Mouse (Mus musculus) kidney, adult 2 months (tissue): ENCODE data around the gene Gcnt3.

Experiments
- CTCF ChIP-seq: fragments of 200-500 bp; conservative IDR thresholded peaks from 2 replicates; pipeline ENCODE4 v1.5.1; 2011; ENCODE audit warnings: low read depth, mild to moderate bottlenecking, control low read depth, low read length, moderate library complexity, mixed read lengths; ENCODE audit not compliant: insufficient read depth, insufficient read length
- POLR2A ChIP-seq: fragments of 200-500 bp; IDR thresholded peaks from one replicate; pipeline ENCODE4 v1.6.1; 2011; ENCODE audit warnings: low read depth, low read length, control low read depth

DNA sequence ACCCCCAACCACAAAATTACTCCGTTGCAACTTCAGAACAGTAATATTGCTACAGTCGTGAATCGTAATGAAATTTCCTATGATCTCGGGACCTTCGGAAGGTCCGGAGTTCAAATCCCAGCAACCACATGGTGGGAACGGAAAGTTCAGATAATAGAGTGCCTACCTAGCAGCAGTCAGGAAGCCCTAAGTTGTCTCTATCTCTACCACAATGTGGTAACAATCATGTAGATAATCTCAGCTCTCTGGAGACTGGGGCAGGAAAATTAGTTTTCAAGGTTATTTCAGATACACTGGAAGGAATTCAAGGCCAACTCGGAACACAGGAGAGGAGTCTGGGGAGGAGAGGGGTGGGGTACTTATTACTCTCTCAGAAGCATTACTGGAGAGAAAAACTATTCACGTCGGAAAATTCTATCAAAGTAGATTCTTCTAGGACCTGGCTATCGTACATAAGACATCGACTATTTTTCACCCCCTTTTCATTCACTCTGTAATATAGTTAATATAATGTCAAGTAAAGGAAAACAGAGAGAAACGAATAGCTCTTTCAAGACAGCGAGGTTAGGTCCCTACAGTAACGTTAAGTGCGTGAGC is 49.1 kb downstream of the Gcnt3 start:
- TF ChIP-seq CTCF = no peak
- no peak for TF ChIP-seq POLR2A
